Mouse (Mus musculus): ENCODE measurements around the gene Notch3. TPM values are rescaled to one million over a fixed set of nuclear protein-coding genes. Genes with fewer than 3 reads are reported as not detected.

Gene Notch3
- polyA plus RNA-seq, 1 experiment from 2014 or later = 3.9 TPM

- Histone ChIP-seq H3K4me2 (replicated peaks; ENCODE audit: low read depth) (no peak overlapping the region), H3K27me3 (ENCODE audit: control insufficient read depth, insufficient read depth, low read length) (no peaks in the 10 kb centered on the region), H3K36me3 (ENCODE audit: control insufficient read depth, insufficient read depth, low read length) (no peaks in the 10 kb centered on the region), H3K4me1 (replicated peaks; ENCODE audit: control insufficient read depth, insufficient read depth) (no peaks in the 10 kb centered on the region; the same call in 1 of the 2 replicates), H3K4me3 (ENCODE audit: low read depth, low read length) (no peak overlapping the region), H3K27ac (replicated peaks) (no peak overlapping the region), H3K9ac (ENCODE audit: low read length) (no peak overlapping the region), H3K9me3 (ENCODE audit: control insufficient read depth, low read length) (no peaks in the 10 kb centered on the region)
- ATAC-seq (ENCODE audit: low FRiP score, low TSS enrichment) = no peak
- DNase-seq (ENCODE audit: low spot score) = no peak
- TF ChIP-seq EP300 (optimal IDR thresholded peaks at IDR 0.05) (no peak), CTCF (IDR thresholded peaks at IDR 0.05; ENCODE audit: low read depth) (no peak)
- WGBS = 77% methylated on average over 13 of the region's 13 CpGs
Observed at GRCm38 (mm10) chr17:32158841-32159240, 7.8 kb downstream of the Notch3 start.

- H3K27ac ChIP-seq (replicated peaks) = no peak overlapping the region
- H3K9ac ChIP-seq (ENCODE audit: low read length) = no peak overlapping the region
- H3K4me3 ChIP-seq (ENCODE audit: low read depth, low read length) = no peak overlapping the region
- DNase-seq (ENCODE audit: low spot score) (no peak), ATAC-seq (ENCODE audit: low FRiP score, low TSS enrichment) (peak; percentile 18; the same call in 1 of the 2 replicates)
- TF ChIP-seq CTCF (IDR thresholded peaks at IDR 0.05; ENCODE audit: low read depth) = no peak
- TF ChIP-seq EP300 (optimal IDR thresholded peaks at IDR 0.05) = no peak
- peaks cover 8% of the 10 kb centered on the region; the same call in 1 of the 2 replicates for H3K36me3 ChIP-seq (ENCODE audit: control insufficient read depth, insufficient read depth, low read length)
- H3K9me3 ChIP-seq (ENCODE audit: control insufficient read depth, low read length) = no peaks in the 10 kb centered on the region
- 91% methylated on average over 8 of the region's 8 CpGs for WGBS
- no peaks in the 10 kb centered on the region for H3K27me3 ChIP-seq (ENCODE audit: control insufficient read depth, insufficient read depth, low read length)
- no peaks in the 10 kb centered on the region for H3K4me1 ChIP-seq (replicated peaks; ENCODE audit: control insufficient read depth, insufficient read depth)
- no peak overlapping the region for H3K4me2 ChIP-seq (replicated peaks; ENCODE audit: low read depth)
Observed at GRCm38 (mm10) chr17:32146718-32147117, 19.9 kb downstream of the Notch3 start.

DNA sequence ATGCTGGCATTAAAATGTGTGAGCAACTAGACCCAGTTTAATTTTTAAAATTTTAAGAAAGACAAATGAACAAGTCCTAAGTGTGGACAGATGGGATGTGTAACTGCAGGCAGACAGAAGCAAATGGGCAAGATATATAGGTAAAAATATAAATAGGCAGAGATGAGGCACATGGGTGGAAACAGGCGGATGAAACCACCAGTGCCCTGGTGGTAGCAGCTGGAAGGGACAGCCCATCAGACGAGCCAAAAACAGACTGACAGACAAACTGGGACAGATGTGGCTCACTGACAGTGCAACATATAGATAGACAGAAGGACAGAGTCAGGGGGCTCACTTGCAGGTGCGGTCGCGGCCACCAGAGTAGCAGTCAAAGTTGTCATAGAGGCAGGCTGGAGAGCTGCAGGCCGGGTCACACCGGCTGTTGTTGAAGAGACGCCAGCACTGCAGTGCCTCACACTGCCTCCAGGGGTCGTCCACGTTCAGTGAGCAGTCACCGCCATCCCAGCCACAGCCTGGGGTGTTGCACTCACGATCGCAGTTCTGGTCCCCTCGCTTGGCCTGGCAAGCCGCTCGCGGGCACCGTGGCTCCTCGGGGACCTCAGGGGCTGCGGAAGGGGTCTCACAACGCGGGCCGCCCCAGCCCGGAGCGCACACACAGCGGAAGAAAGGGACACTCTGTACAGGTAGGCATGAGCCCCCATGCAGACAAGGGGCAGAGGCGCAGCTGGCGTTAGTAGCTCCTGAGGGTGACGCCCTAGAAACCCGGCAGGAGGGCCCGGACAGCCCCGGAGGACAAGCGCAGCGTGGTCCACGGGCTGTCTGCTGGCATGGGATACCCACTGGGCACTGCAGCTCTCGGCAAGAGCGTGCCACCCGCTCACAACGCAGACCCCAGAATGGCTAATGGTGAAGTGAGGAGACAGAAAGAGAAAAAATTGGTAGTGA lies 23.5 kb downstream of the Notch3 start:
- H3K36me3 ChIP-seq (ENCODE audit: control insufficient read depth, insufficient read depth, low read length) = peaks cover 8% of the 10 kb centered on the region; the same call in 1 of the 2 replicates
- peak overlapping the region; percentile 50 for H3K4me2 ChIP-seq (replicated peaks; ENCODE audit: low read depth)
- DNase-seq (ENCODE audit: low spot score) = peak; percentile 88
- no peaks in the 10 kb centered on the region for H3K27me3 ChIP-seq (ENCODE audit: control insufficient read depth, insufficient read depth, low read length)
- peak; percentile 89 for TF ChIP-seq CTCF (IDR thresholded peaks at IDR 0.05; ENCODE audit: low read depth)
- TF ChIP-seq EP300 (optimal IDR thresholded peaks at IDR 0.05) = no peak
- H3K27ac ChIP-seq (replicated peaks) = no peak overlapping the region
- 31% methylated on average over 39 of the region's 39 CpGs for WGBS
- peak overlapping the region; percentile 38; the same call in 1 of the 2 replicates for H3K9ac ChIP-seq (ENCODE audit: low read length)
- peak; percentile 87 for ATAC-seq (ENCODE audit: low FRiP score, low TSS enrichment)
- no peaks in the 10 kb centered on the region for H3K9me3 ChIP-seq (ENCODE audit: control insufficient read depth, low read length)
- 0 out of 2 replicates have a peak overlapping the region, but pooled peaks have one; percentile 13 for H3K4me3 ChIP-seq (ENCODE audit: low read depth, low read length)
- no peaks in the 10 kb centered on the region for H3K4me1 ChIP-seq (replicated peaks; ENCODE audit: control insufficient read depth, insufficient read depth)

DNA sequence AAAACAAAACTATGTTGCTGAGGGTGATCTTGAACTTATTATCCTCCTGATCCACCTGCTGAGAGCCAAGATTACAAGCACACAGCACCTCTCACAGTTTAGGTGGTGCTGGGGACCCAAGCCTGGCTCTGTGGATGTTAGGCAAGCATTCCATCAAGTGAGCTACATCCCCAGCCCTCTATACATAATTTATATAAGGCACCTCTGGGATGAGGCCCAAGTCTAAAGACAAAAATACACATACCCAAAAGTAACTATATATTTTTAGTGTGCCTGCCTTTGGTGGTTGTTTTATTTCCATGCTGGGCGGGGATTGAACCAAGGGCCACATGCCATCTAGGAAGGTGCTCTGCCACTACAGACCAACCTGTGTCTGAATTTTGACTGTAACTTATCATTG lies 24.4 kb downstream of the Notch3 start:
- Histone ChIP-seq H3K9ac (ENCODE audit: low read length) (no peak overlapping the region), H3K4me2 (replicated peaks; ENCODE audit: low read depth) (no peak overlapping the region), H3K4me3 (ENCODE audit: low read depth, low read length) (no peak overlapping the region), H3K4me1 (replicated peaks; ENCODE audit: control insufficient read depth, insufficient read depth) (no peaks in the 10 kb centered on the region), H3K9me3 (ENCODE audit: control insufficient read depth, low read length) (no peaks in the 10 kb centered on the region), H3K27ac (replicated peaks) (no peak overlapping the region), H3K27me3 (ENCODE audit: control insufficient read depth, insufficient read depth, low read length) (no peaks in the 10 kb centered on the region), H3K36me3 (ENCODE audit: control insufficient read depth, insufficient read depth, low read length) (peaks cover 6% of the 10 kb centered on the region; the same call in 1 of the 2 replicates)
- TF ChIP-seq CTCF (IDR thresholded peaks at IDR 0.05; ENCODE audit: low read depth) (no peak), EP300 (optimal IDR thresholded peaks at IDR 0.05) (no peak)
- no peak for DNase-seq (ENCODE audit: low spot score)
- no peak for ATAC-seq (ENCODE audit: low FRiP score, low TSS enrichment)
- 92% methylated on average over 1 of the region's 1 CpGs for WGBS

DNA sequence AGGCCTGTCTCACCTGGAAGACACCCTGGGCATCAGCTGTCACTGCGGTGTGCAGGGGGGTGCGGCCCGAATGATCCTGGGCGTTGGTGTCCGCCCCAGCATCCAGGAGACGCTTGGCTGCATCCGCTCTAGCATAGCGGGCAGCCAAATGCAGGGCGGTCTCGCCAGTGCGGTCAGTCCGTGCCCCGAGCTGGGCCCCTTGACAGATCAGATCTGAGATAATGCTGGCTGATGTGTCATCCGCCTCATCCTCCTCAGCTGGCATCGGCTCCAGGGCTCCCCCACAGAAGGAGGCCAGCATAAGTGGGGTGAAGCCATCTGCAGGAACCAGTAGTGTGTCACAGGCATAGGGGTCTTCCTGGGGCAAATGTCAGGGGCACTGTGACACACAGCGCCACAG lies 33.3 kb downstream of the Notch3 start:
- 90% methylated on average over 16 of the region's 16 CpGs for WGBS
- DNase-seq (ENCODE audit: low spot score) (no peak), ATAC-seq (ENCODE audit: low FRiP score, low TSS enrichment) (no peak)
- no peaks in the 10 kb centered on the region for H3K9me3 ChIP-seq (ENCODE audit: control insufficient read depth, low read length)
- no peaks in the 10 kb centered on the region for H3K4me1 ChIP-seq (replicated peaks; ENCODE audit: control insufficient read depth, insufficient read depth)
- H3K27me3 ChIP-seq (ENCODE audit: control insufficient read depth, insufficient read depth, low read length) = no peaks in the 10 kb centered on the region
- H3K9ac ChIP-seq (ENCODE audit: low read length) = no peak overlapping the region
- no peak overlapping the region for H3K4me3 ChIP-seq (ENCODE audit: low read depth, low read length)
- peaks cover 4% of the 10 kb centered on the region for H3K36me3 ChIP-seq (ENCODE audit: control insufficient read depth, insufficient read depth, low read length)
- no peak for TF ChIP-seq CTCF (IDR thresholded peaks at IDR 0.05; ENCODE audit: low read depth)
- TF ChIP-seq EP300 (optimal IDR thresholded peaks at IDR 0.05) = no peak
- H3K4me2 ChIP-seq (replicated peaks; ENCODE audit: low read depth) = no peak overlapping the region
- no peak overlapping the region for H3K27ac ChIP-seq (replicated peaks)

- no peak for DNase-seq (ENCODE audit: low spot score)
- Histone ChIP-seq H3K36me3 (ENCODE audit: control insufficient read depth, insufficient read depth, low read length) (peaks cover 4% of the 10 kb centered on the region), H3K9ac (ENCODE audit: low read length) (no peak overlapping the region), H3K4me1 (replicated peaks; ENCODE audit: control insufficient read depth, insufficient read depth) (no peaks in the 10 kb centered on the region), H3K4me3 (ENCODE audit: low read depth, low read length) (no peak overlapping the region), H3K27me3 (ENCODE audit: control insufficient read depth, insufficient read depth, low read length) (no peaks in the 10 kb centered on the region), H3K27ac (replicated peaks) (no peak overlapping the region), H3K4me2 (replicated peaks; ENCODE audit: low read depth) (no peak overlapping the region), H3K9me3 (ENCODE audit: control insufficient read depth, low read length) (no peaks in the 10 kb centered on the region)
- WGBS = 92% methylated on average over 11 of the region's 11 CpGs
- ATAC-seq (ENCODE audit: low FRiP score, low TSS enrichment) = no peak
- no peak for TF ChIP-seq CTCF (IDR thresholded peaks at IDR 0.05; ENCODE audit: low read depth)
- TF ChIP-seq EP300 (optimal IDR thresholded peaks at IDR 0.05) = no peak
Observed at GRCm38 (mm10) chr17:32132087-32132486, 34.6 kb downstream of the Notch3 start.
